Mouse (Mus musculus): ENCODE measurements around the gene Txndc9. TPM values are rescaled to one million over a fixed set of nuclear protein-coding genes. Genes with fewer than 3 reads are reported as not detected.

The Txndc9 gene
- total RNA-seq (2021), result 10 to 100 TPM; 51.9 to 61.4 TPM
- long read RNA-seq, experiment 1, transcript Txndc9-208 (5 exons, 1,699 nt), result minor isoform, 9 of 54 reads
- long read RNA-seq, experiment 1, transcript Txndc9-201 (5 exons, 3,381 nt), result major isoform, 40 of 54 reads
- long read RNA-seq, experiment 1, partial matches to known transcripts, result 1 of 54 reads
- long read RNA-seq, experiment 1, other reads (novel, unspliced or antisense), result 2 of 54 reads
- long read RNA-seq, experiment 2, transcript Txndc9-208 (5 exons, 1,699 nt), result minor isoform, 8 of 38 reads
- long read RNA-seq, experiment 2, transcript Txndc9-201 (5 exons, 3,381 nt), result major isoform, 26 of 38 reads
- long read RNA-seq, experiment 2, partial matches to known transcripts, result 2 of 38 reads
- long read RNA-seq, experiment 2, other reads (novel, unspliced or antisense), result 1 of 38 reads

GRCm38 (mm10) chr1:37997867-37998266 lies at the start of gene Txndc9, which contains the start of gene Eif5b:
Txndc9 (minus strand) TSS chr1:37997893.
Eif5b (plus strand) TSS chr1:37998010.
- DNase-seq, result peak; percentile 94 to 97

DNA sequence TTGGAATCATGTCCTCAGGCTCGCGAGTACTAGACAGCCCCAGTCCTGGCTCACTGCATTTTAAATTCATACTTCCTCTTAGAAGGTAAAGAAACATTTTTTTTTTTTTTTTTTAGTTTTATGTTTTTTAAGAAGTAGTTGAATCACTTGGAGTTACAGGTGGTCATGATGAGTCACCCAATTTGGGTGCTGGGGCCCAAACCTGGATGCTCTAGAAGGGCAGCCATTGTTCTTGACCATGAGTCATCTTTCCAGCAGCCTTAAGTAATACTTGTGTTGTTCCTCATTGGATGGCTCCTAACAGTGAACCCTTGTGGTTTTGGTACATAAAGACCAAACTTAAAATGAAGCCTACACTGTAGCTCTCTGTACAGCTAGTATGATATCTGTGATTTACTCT lies 41.2 kb upstream of the Txndc9 start:
- no peak for DNase-seq

DNA sequence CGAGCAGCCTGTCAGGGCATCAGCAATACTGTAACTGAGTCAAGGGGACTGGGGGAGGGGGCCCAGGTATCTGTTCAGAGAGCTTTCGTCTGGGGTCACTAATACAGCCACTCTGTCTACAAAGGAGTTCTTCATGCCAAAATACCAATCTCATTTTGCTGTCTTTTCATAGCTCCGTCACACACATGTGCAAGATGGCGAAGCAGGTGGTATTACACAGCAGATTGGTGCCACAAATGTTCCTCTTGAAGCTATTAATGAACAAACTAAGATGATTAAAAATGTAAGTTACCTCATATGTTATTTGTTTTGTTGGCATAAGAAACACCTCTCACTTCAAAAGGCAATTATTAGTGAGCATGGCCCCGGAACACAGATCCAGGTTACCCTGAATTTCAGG lies 39.7 kb upstream of the Txndc9 start:
- DNase-seq, result no peak

GRCm38 (mm10) chr1:38035521-38035920 lies 37.8 kb upstream of the Txndc9 start:
- DNase-seq, result no peak

- DNase-seq, result no peak
Observed at GRCm38 (mm10) chr1:38031391-38031790, 33.7 kb upstream of the Txndc9 start.

GRCm38 (mm10) chr1:38027301-38027700 lies 29.6 kb upstream of the Txndc9 start:
- DNase-seq, result no peak

DNA sequence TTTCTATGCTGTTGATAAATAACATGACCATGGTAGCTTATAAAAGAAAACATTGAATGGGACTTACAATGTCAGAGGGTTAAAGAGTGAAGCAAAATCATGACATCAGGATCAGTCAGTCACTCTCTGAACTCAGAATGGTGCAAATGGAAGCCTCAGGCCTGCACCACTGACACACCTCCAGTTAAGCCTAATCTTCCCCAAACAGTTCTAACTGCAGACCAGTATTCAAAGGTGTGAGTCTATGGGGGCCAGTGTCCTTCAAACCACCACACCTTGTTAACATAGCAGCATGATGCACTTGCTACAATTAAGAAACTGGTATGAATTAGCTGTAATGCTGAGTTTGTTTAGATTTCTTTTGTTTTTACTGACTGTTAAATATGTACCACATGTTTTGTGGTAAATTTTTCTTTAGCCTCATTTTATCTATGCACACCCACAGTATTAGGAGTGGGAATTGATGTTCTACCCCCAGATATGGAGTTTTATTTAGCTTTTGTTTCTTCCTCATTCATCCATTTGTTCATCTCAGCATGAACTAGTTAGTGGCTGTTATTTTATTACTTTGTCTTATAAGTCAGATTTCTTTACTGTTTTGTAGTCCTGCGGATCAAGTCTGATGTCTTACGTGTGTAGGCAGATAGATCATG lies 17.0 kb upstream of the Txndc9 start:
- no peak for DNase-seq

GRCm38 (mm10) chr1:38012509-38012908 lies 14.8 kb upstream of the Txndc9 start:
- DNase-seq, result no peak

GRCm38 (mm10) chr1:38012104-38012503 lies 14.4 kb upstream of the Txndc9 start:
- peak in 1 of 2 experiments; percentile 41 for DNase-seq

DNA sequence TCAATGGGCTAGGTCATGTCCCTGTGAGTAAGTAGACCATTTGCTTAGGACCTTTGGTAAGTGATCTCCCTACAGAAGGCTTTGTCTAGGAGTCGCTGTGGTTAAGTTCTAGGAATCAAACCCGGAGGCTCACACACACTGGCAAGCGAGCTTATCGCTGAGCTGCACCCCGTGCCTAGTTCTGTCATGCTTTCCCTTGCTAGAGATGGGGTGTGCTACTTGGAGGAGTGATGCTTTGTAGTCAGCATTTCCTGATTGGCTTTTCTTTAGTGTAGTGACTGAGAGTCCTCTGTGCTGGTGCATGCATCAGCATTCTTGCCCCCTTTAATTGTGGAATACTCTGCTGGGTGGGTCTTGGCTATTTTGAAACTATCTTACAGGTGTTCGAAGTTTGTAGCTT lies 14.0 kb upstream of the Txndc9 start:
- no peak for DNase-seq

DNA sequence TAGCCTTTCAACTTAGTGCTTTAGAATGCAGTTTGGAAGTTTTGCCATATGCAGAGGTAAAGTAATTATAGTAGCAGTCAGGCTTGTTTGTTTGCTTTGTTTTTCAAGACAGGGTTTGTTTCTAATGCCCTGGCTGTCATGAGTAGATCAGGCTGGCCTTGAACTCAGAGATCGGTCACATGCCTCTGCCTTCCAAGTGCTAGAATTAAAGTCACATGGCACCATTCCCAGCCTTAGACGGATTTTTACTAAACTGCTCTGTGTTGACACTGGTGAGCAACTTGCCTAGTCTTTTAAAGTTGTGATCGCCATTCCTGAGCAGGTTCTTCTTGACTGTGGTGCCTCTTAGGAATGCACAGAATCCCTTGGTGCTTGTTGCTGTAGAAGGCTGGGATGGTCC lies 9.0 kb upstream of the Txndc9 start:
- DNase-seq, result no peak

DNA sequence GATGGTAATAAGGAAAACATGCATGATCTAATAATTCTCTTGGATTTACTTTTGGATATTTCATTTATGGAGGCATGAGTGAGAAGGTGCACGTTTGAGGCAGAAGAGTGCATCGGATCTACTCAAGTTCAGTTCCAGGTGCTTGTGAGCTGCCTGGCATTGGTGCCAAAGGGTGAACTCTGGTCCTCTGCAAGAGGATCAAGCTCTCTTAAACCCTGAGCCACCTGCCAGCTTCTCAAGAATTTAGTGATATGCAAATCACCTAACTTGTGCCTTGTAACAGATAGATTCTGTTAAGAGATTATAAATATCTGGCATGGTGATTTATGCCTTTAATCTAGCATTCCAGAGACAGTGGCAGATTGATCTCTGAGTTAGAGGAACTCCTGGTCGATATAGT lies 5.4 kb upstream of the Txndc9 start:
- DNase-seq, result no peak

DNA sequence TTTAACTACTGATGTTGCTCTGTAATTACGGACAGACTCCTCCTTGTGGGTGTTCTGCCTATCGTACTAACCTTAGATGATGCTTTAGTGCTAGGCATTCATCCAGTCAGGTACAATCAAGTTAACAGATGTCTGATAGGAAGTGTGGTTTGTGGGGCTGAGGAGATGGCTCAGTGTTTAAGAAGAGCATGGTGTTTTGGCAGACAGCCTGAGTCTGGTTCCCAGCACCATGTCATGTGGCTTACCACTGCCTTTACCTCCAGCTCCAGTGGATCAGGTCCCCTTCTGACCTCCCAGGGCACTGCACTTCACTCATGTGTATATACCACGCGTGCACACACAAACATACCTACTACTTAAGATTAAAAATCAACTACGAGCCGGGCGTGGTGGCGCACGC lies 4.3 kb upstream of the Txndc9 start:
- no peak for DNase-seq

- DNase-seq, result no peak
Observed at GRCm38 (mm10) chr1:38000844-38001243, 3.2 kb upstream of the Txndc9 start.

DNA sequence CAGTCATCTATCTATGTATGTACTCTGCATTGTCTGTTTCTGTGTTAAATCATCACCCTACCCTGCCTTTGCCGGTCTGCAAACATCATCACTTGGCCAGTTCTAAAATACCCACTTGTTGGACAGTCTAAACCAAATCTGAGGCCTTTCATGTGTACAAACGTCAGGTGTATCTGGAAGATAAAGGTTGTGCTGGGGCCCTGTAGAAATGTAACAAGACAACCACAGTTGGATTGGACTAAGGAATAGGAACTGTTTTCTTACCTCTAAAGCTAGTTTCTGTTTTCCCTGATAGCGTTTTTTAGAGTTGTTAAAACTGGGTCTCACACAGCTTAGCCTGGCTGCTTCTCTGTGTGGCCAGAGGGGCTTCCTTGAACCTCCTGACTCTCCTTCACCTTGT lies 1.9 kb upstream of the Txndc9 start:
- DNase-seq, result no peak

GRCm38 (mm10) chr1:37998371-37999199 lies 892 bp upstream of the Txndc9 start:
- DNase-seq, result peak in 1 of 2 experiments; percentile 22

DNA sequence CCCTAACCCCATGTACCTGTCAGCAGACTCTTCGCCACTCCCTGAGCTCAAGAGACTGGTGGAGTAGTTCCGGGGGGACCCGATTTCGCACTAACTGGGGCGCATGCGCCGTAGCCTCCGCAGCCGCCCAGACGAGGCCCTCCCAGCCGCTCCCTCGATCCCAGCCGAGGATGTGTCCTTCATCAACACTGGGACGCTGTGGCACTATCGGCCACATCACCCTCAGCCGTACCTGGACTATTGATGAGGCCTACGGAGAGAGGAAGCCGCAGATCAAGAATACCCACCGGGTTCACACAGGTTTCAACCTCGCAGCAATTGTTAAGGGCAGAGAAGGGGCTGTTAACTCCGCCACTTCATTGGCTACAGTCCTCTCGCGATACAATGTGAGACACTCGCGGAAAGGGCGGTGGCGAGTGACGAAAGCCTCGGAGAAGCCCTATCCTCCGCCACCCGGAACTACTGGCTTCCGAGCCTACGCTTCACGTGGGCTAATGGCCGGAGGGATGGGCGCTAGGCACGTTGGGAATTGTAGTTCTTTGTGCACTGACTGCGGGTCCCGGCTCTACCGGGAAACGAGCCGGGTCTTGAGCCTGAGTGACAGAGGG lies 712 bp downstream of the Txndc9 start:
- peak; percentile 99 to 100 for DNase-seq

DNA sequence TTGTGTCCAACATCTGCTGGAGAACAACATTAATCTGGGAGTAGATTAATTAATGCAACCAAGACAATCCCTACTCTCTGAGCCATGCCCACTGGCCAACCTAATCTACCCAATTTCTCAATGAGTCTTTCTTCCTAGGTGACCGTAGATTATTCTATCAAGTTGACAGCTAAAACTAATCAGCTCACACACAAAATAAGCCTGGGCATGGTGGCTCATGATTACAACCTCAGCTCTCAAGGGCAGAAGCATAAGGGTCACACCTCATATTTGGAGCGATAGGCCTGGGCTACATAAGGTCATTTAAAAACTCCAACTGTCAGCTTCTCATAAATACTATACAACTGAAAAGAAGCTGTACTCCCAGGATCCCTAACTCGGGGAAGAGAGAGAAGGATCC lies 1.5 kb downstream of the Txndc9 start:
- no peak for DNase-seq

DNA sequence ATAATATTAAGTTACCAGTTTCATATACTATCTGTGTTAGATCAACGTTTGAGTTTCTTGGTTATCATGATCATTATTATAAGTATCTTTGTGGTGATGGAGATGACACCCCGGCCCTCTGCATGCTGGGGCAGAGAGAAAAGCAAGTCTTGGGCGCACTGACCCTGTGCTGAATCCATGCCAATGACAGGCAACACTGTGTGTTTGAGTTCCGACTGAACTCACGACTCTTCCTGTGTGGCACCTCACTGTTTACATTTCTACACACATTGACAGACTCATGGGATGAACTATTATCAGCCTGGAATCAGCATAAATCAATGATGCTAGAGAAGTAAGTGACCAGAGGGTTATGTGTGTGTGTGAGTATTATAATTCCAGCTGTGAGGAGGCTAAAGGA lies 9.8 kb downstream of the Txndc9 start:
- DNase-seq, result no peak

GRCm38 (mm10) chr1:37985764-37986323 lies 11.8 kb downstream of the Txndc9 start:
- peak in 1 of 2 experiments; percentile 29 for DNase-seq

DNA sequence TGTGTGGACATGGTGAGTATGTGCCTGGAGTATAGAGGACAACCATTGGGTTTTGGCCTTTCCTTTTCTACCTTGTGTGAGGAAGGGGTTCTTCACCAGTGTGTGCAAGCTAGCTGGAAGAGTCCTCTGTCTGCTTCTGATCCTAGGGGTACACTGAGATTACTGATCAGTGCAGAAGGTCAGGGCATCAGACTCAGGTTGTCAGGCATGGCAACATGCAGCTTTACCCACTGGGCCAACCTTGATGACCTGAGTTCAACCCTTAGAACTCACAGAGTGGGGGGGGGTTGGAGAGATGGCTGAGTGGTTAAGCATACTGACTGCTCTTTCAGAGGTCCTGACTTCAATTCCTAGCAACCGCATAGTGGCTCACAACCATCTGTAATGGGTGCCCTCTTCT lies 13.4 kb downstream of the Txndc9 start:
- no peak for DNase-seq

DNA sequence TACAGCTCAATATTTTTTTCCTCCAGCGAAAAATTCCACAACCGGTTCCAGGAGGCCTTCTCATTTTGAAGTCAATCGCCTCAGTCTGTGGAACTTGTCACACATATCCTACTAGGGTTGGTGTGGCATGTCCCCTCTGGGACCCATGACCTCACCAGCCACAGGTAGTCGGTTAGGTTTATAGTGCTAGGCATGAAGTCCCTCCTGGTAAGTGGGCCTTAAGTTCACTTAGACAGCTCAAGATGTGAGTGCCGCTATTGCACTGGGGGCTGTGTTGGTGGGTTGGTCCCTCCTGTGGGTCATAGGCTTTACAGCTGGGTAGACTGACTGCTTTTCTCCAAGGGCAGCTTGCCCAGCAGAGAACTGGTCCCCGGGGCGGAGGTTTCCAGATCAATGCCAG lies 20.4 kb downstream of the Txndc9 start:
- no peak for DNase-seq
